Mouse (Mus musculus): Measurements from ENCODE around the gene Epb42.

DNA sequence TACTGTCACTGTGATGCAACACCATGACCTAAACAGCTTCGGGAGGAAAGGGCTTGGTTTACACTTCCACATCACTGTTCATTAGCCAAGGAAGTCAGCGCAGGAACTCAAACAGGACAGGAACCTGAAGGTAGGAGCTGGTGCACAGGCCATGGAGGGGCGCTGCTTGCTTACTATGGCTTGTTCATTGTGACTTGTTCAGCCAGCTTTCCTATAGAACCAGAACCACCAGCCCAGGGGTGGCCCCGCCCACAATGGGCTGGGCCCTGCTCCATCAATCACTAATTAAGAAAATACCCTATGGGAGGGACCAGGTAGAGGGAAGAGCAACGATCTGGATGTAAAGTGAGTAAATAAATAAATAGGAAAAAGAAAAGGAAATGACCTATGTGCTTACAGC lies 63.9 kb downstream of the Epb42 start:
- no peak for TF ChIP-seq POLR2A (IDR thresholded peaks at IDR 0.05; ENCODE audit: borderline replicate concordance, extremely low read depth, low read depth, low read length)
- no peak for TF ChIP-seq CTCF (IDR thresholded peaks at IDR 0.05; ENCODE audit: insufficient read depth, low read length)
